Mouse (Mus musculus) cerebellum, postnatal 36 days (tissue): ENCODE results near the gene Rbm12.
"Not testable (repeated sequence)": the region's sequence is repeated elsewhere in the genome, so short reads cannot be mapped to it uniquely, and the experiment has no call there.

Experiments
- DNase-seq, 2 experiments: peaks; one replicate each; pipeline ENCODE4 v3.0.0; 2021 to 2022; ENCODE audit warnings: mixed read lengths in 2 of 2

Gene Rbm12

DNA sequence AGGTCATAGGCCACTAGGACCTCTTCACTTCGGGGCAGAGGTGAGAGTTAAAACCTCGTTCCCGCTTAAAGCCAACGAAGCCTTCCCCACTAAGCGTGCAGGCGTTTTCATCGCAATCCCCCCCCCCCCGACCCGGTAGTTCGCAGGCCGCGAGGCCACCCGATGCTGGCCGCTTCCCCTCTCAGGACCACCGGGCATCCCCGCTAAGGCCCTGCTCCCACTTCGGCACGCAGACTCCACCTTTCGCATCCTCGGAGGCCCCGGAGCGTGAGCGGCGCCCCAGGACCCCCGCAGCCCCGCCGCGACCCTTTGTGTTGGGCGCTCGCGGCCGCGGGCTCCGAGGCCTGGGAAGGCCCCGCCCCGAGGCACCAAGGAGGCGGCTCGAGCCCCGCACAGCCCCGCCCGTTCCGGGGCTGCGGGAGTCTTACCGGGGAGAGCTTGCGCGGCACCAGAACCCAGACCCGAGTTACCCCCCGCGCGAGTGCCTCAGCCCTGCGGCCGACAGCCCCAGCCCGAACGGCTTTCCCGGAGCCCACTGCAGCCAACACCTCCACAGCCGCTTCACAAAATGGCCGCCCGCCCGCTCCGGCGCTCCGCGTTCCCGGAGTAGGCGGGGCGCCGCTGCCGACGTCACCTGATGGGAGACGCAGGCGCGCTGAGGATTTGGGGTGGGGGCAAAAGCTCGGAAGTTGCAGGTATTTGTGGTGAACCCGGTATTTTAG, at the start of gene Rbm12, which contains the start of gene Cpne1:
Gene Rbm12, minus strand, starts transcription at position 621 of the 722 bp plus-strand sequence.
Gene Cpne1, minus strand, starts transcription at position 608 of the 722 bp plus-strand sequence.
- DNase-seq, result peak; percentile 91 to 93

DNA sequence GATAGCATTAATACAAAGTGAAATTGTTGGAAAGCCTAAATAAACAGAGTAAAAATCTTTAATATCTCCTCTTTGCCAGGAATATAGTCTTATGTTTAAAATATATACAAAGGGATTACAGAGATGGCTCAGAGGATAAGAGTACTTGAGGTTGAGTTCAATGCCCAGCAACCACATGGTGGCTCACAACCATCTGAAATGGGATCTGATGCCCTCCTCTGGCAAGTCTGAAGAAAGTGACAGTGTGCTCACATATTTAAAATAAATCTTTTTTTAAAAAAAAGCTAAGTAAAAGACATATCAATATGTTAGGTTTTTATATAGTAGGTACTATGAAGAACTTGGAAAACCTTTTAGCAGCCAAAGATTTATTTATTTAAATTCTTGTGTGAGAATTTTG, 39.8 kb upstream of the Rbm12 start:
- no peak for DNase-seq

DNA sequence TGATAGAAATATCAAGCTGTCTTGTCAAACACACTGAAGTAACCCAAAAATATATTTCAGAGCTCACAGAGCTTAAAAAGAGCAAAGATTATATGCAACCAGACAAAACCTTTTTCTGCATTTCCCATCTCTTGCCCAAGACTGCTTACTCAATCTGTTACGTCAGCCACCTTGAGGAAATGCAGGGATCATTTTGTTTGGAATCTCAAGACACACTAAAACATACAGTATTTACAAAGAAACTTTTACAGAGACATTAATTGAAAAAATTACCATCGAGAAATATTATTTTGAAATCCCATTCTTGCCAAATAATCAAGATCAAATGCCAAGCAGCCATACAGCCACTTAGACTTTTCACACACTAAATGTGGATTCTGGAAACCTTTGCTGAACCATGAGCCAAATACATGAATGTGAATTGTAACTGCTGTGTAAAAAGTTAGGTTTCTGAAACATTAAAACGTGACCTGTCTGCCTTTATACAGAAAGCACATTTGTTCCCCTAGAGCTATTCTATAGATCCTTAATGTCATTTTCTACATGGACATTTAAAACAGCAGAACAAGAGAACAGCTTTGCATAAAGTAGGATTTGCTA, 35.6 kb upstream of the Rbm12 start:
- no peak for DNase-seq

DNA sequence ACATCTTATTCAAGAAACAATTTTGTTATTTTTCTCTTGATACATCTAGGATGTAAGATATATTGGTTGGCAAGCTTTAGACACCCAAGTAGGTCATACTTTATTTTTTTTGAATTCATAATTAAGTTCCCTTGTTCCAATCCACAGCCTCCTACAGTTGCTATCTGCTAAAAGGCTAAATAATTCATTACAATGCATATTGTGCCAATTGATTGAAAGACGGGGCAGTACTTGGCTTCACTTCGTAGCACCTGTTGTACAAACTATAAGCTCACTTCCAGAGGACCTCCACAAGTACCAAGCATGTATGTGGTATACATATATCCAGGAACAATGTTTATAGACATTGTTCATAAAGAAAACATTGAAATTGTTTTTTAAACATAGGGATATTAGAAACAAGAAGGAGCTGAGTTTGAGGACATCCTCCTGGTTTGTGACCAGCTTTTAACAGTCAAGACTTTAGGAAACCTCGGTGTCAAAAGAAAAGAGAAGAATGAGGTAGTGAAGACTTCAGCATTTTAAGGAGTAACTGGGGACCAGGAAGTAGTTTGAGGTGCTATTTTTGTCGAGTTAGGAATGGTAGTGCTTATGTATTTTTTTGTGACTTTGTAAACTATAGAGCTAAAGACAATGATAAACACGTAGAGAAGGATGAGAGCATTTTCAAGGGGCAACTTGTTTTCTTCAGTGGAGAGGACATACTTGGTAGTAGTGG, 34.7 kb upstream of the Rbm12 start:
- no peak for DNase-seq

DNA sequence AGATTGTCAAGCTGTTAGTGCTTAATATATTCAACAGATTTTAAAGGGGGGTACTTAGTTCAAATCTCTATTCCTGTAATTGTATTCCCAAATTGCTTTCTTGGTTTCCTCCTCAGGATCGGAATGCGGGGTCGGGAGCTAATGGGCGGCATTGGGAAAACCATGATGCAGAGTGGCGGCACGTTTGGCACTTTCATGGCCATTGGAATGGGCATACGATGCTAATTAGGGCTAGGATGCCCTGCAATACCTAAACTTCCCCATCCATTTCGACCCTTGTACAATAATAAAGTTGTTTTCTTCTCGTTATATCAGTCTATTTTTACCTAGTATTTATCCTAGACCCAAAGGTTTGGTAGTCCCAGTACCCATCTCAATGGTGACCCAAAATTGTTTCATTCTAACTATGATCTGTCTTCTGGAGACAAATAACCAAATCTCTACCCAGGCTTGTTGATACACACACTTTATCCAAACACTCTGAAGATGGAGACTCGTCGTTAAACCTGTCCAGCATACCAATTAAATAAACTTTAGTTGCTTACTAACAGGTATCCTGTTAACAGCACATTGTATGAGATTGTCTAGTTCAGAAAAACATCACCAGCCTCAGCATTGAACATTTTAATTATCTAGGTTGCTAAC, 33.8 kb upstream of the Rbm12 start:
- DNase-seq, result no peak

DNA sequence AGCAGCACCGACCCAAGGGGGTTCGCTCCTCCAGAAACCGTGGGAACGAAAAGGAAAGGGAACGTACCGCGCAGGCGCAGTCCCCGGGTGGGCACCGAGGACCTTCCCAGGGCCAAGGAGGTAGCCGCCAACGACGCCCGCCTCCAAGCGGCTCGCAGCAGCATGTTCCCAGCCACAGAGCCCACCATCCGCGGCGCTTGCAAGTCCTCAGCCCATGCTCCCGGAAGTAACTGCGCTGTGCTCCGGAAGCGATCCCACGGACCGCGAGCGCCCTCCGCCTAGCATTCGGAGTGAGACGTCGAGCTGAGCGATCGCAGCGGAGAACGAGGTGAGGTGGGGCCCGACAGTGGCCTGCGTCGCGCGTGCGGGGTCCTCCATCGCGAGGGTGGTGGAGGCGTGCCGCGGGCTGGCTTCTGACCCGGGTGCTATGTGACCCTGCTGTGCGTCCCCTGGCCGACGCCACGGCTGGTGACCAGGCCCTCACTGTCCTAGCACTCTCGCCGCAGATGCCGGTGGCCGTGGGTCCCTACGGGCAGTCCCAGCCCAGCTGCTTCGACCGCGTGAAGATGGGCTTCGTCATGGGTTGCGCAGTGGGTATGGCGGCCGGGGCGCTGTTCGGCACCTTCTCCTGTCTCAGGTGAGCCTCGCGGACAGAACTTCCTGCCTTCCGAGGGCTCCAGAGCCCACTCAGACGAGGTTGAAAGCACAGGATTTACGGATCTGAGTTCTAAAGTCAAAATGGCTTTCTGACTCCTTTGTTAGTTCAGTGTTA, 32.4 kb upstream of the Rbm12 start, which contains the start of the genes Romo1 and Nfs1:
Gene Romo1, plus strand, starts transcription at position 87 of the 772 bp plus-strand sequence.
Gene Nfs1, minus strand, starts transcription at position 234 of the 772 bp plus-strand sequence.
- peak; percentile 86 to 90 for DNase-seq

DNA sequence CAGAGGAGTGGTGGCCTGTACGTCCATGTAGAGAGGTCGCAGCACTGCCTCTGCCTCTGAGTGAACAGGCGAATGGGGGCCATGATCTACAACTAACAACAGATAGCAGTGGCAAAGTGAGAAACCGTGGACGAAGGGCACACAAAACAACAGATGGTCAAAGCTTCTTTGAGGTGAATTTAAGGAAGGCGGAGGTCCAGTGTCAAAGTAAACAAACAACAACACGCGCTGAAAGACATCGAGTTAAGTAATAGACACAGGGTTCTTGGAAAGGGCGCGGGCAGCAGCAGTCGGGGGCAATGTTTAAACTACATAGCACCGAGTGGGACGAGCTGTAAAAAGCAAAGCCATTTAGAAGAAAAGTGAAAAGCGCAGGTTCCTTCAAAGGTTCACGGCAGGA, 31.6 kb upstream of the Rbm12 start:
- DNase-seq, result no peak

DNA sequence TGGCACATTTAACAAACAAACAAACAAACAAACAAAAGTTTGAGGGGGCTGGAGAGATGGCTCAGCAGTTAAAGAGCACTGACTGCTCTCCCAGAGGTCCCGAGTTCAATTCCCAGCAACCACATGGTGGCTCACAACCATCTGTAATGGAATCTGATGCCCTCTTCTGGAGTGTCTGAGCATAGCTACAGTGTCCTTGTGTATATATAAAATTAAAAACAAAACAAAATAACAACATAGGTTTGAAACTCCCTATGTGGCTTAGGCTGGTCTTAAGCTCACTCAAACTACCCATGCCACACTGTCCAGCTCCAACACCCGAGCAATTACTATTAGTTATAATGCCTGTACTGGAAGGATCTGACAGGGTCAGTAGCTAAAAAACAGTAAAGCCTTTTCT, 31.0 kb upstream of the Rbm12 start:
- no peak for DNase-seq

DNA sequence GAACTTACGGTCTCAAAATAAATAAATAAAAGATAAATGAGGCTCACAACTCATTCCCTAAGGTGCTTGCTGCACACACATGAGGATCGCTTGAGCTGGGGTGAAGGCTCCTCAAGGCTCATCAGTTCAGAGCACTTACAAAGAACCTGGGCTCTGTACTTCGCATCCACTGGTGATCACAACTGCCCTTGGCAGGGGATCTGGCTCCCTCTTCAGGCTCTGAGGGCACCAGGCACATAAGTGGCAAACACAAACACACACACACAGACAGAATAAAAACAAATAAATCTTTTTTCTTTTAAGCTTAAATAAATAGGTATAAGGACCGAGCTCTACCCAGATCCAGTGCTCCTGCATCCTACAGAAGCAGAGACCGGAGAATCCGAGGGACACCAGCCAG, 23.9 kb upstream of the Rbm12 start:
- DNase-seq, result no peak

DNA sequence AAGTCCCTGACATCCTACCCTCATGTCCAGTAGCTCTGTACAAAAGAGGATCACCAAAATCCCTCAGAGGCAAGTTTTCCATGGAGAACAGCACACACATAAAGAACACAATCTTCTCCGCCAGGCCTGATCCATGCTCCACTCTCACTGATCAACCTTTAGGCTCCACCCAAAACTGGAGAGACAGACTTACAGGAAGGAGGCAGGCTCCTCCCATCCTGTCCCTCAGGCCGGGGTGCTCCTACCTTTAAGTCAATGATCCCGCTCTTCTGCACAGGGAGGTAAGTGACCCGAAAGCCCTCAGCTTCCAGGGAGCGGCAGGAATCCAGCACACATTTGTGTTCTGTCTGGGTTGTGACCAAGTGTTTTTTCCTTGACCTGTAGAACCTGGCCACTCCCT, 22.4 kb upstream of the Rbm12 start:
- DNase-seq, result no peak

DNA sequence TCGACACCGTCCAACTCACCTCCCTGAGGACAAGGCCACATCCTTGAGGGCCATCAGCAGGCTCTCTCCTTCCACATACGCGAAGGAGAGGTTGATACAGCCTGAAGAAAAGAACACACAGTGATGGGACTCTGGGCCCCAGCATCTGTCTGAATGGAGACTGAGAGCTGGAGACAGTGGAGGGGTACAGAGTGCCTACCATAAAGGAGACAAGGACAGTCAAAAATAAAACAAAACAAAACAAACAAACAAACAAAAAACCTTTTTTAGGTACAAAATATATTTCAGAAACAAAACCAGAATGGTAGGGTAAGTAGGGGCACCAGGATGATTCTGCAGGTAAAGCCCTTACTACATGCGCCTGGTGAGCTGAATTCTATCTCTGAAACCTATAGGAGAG, 15.2 kb upstream of the Rbm12 start, which contains the start of gene Gm28036:
Gene Gm28036, minus strand, starts transcription at position 101 of the 400 bp plus-strand sequence.
- no peak for DNase-seq

DNA sequence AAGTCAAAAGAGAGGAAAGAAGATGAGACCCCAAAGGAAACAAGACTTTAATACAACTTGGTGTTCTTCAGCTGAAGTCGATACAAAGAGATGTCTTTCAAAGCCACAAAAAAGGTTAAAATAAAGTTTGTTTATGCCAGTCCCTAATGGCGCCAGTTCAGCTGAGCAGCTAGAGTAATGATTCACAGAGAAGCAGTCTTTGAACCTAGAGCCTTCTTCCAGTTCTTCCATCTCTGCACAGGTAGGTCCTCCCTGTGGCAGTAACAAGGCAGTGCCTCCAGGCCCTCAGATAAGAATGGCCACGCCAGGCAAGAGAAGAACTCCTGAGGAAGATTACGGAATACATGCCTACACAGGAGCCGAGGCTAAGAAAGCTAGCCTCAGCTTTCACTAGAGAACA, 12.0 kb upstream of the Rbm12 start:
- DNase-seq, result no peak

DNA sequence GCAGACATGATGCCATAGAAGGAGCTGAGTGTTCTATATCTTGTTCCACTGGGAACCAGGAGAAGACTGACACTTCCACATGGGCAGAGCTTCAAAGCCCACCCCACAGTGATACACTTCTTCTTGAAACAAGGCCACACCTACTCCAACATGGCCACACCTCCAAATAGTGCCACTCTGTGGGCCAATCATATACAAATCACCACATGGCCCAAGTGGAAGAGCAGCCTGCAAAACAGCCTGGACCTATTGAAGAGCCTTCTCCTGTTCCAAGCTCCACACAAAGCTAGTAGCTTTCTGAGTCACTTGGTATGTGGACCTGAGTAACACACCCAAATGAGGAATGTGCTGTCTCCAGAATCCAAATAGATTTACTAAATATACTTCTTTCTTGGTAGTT, 7.8 kb upstream of the Rbm12 start:
- DNase-seq, result no peak

DNA sequence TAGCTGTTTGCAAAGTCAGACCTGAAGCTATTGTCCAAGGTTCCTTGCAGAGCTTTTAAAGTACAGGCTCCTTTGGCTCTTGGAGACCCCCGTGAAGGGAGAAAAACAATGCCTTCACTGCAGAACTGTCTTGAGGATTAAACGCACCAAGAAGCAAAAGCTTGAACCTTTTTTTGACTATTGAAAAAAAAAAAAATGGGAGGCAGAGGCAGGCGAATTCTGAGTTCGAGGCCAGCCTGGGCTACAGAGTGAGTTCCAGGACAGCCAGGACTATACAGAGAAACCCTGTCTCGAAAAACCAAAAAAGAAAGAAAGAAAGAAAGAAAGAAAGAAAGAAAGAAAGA, 274 bp upstream of the Rbm12 start:
- DNase-seq, result not testable (repeated sequence)

DNA sequence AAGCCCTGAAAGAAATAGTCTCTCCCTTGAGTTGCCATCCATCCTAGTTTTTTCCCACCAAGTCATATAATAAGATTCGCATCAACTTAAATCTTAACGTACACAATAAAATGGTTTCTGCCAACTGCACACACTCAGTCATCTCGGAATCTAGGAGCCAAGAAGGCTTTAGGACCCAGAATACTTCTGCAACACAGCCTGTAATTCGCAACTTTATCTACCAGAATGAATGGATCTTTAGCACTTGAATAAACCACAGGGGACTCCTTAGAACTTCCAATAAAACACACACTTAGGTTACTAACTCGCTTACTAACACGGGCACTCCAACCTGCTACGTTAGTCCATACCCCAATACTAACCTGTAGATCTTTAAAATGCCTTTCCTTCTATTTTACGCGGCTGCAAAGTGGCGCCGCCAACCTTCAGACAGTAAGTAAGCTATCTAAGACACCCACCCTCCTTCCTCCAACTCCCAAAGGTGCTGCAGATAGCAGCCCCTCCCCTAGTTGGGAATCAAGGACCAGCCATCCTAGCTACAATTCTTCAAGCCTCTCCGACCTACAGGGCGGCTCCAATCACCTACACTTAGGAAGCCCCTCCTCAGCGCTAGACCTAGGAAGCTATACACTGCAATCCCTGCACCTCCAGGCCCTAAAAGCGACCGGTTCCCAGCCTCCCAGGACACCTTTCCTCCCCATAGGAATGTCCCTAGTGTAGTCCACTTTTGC, 986 bp downstream of the Rbm12 start:
- no peak for DNase-seq

DNA sequence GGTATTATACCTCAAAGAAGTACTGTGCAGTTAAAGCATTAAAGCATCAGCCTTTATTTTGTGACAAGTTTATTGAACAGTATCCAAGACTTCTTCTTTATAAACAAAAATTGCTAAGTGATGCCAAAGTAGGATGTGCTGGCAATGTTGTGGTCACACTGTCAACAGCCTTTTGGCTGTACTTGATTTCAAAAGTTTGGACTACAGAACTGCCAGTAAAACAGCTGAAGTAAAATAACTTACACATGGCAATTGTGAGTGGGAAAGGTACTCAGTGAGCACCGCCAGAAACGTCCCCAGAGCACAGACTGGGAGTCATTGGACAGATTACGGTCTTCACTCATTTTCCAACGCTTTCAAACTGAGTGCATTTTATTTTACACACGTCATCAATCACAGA, 19.9 kb downstream of the Rbm12 start:
- no peak for DNase-seq

DNA sequence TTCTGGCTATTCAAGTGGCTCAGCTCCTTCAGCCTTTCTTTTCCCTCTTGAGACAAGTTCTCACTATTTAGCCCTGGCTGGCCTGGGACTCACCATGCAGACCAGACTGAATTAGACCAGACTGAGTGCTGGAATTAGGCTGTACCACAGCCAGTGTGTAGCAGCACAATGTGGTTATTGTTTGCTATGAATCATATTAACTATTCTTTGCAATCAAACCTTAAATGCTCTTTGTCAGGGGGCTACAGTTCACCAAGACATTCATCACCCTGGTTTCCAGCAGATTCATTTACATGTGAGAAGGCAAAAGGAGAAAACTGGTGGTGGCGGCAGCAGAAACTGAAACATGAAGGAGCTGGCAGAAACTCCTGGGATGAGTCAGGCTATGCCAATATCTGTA, 22.0 kb downstream of the Rbm12 start:
- no peak for DNase-seq

DNA sequence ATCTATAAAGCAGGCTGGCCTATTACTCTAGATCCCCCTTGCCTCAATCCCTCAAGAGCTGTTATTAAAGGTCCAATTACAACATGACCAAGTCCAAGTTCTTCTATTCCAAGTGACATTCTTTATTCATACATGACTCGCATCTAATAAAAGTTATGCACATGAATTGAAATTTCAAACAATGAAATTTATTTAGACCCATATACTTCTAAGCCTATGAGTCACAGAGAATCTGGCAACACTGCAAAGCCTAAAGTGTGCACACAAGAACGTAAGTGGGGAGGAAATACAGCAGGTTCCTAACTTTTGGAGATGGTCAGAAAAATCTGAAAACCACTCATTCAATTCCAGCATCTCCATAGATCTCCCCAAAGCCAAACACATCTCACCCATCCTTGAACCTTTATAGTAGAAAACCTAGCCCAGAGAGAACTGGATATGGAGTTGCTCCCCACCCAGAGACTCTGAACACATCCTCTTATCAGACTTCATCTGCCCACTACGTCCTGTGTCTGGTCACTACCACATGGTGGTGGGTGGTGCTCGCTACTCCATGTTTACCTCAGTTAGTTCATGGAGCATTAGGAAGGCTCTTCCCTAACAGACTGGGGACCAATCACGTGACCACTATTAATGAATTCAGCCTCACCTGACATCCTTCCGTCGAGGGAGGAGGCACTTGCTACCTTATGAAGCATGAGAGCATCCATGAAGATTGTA, 24.2 kb downstream of the Rbm12 start:
- DNase-seq, result no peak

DNA sequence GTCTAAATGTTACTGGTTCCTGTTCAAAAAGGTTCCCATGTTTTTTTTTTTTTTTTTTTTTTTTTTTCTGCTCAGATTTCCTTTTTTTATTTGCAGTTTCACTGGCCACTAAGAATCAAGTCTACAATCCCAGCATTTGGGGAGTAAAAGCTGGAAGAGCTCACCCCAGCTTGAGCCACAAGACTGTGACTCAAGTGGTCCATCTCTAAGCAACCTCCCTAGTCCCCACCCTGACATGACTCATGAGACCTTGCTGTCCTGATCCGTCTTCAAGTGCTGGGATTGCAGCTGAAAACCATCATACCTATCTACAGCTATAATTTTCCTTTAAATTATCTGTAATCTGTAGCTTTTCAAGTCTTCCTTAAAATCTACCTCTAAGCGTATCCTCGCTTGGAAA, 27.2 kb downstream of the Rbm12 start:
- DNase-seq, result no peak

DNA sequence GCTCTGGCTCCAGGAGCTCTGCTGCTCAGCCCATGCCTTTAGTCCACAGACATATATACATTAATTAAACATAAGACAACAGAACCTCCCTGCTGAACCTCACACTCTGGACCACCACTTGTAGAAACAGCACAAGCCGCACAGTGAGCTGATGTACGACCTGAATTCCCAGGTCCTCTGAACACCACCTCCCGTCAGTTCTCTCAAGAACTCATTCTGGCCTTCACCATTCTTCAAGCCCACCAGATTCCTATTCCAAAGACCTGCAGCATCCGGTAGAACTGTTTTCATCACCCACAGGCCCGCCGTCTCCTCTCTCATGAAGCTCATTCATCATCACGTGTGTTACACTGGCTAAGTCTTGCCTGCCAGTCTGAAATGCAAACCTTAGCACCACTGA, 31.4 kb downstream of the Rbm12 start:
- no peak for DNase-seq

DNA sequence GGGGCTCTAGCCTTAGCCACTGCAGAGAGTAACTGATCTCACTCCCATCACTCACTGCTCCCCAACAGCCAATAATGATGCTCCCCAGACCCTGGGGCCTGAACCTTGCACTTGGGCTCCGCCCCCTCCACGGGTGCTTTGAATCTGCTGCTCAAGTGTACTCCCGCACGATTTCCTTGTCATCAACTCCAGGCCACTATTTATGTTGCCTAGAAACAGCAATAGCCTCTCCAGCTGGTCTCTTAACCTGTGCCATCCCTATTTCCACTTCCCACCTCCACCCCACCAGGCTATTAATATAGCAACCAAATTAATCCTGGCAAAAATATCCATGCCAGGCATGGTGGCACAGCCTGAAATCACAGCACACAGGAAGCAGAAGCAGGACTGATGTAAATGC, 32.1 kb downstream of the Rbm12 start:
- peak; percentile 30 to 34 for DNase-seq
